Mouse (Mus musculus) midbrain, embryonic 11.5 days (tissue): ENCODE measurements around the gene Gm45753. TPM values are rescaled to one million over a fixed set of nuclear protein-coding genes. Genes with fewer than 3 reads are reported as not detected.

Source experiments
- ATAC-seq: fragments of 200-750 bp; cut with Nextera tagmentation; 2 replicates; pipeline ENCODE4 v1.8.0; 2017; ENCODE audit warnings: moderate TSS enrichment, moderate library complexity; ENCODE audit not compliant: low FRiP score
- DNase-seq: peaks from one replicate; pipeline ENCODE4 v3.0.0; 2015; ENCODE audit warnings: low spot score; ENCODE audit errors: missing footprints
- H3K27ac ChIP-seq: fragments of 300-500 bp; sonication (generic); 2 replicates; pipeline ENCODE4 v1.5.1; 2014; ENCODE audit warnings: low read depth, low read length
- H3K27me3 ChIP-seq: fragments of 300-500 bp; sonication (generic); 2 replicates; pipeline ENCODE4 v1.6.1; 2014; ENCODE audit warnings: mild to moderate bottlenecking, low read length, moderate library complexity, mixed read lengths; ENCODE audit not compliant: control insufficient read depth, insufficient read depth
- H3K36me3 ChIP-seq: fragments of 300-500 bp; sonication (generic); 2 replicates; pipeline ENCODE4 v1.6.1; 2014; ENCODE audit warnings: mild to moderate bottlenecking, low read length, moderate library complexity, mixed read lengths; ENCODE audit not compliant: control insufficient read depth, insufficient read depth
- H3K4me1 ChIP-seq: fragments of 300-500 bp; sonication (generic); 2 replicates; pipeline ENCODE4 v1.6.1; 2014; ENCODE audit warnings: low read length; ENCODE audit not compliant: control insufficient read depth, insufficient read depth
- H3K4me2 ChIP-seq: fragments of 300-500 bp; sonication (generic); 2 replicates; pipeline ENCODE4 v1.6.1; 2014; ENCODE audit warnings: mild to moderate bottlenecking, moderate library complexity
- H3K4me3 ChIP-seq: fragments of 300-500 bp; sonication (generic); 2 replicates; pipeline ENCODE4 v1.5.1; 2014; ENCODE audit warnings: low read depth, low read length
- H3K9ac ChIP-seq: fragments of 300-500 bp; sonication (generic); 2 replicates; pipeline ENCODE4 v1.6.1; 2014; ENCODE audit warnings: low read length
- H3K9me3 ChIP-seq: fragments of 300-500 bp; sonication (generic); 2 replicates; pipeline ENCODE4 v1.6.1; 2016; ENCODE audit warnings: low read length; ENCODE audit not compliant: control insufficient read depth
- WGBS: fragments of 180-500 bp; shearing (Covaris S2); extraction: QIAGEN DNeasy Blood & Tissue Kit; methylation state at CpG from one replicate; pipeline ENCODE4 v1.1.7; 2014; 5-methylcytosine and 5-hydroxymethylcytosine counted together
- polyA plus RNA-seq: library from polyadenylated mRNA; unstranded; fragments of >200 nt; fragmentation: Nextera tagmentation; extraction: Ambion mirVana; gene quantifications from 2 replicates; pipeline ENCODE4 v1.2.1, GENCODE M21; 2014

The Gm45753 gene
- polyA plus RNA-seq, 1 experiment from 2014 or later = 0.08 TPM

DNA sequence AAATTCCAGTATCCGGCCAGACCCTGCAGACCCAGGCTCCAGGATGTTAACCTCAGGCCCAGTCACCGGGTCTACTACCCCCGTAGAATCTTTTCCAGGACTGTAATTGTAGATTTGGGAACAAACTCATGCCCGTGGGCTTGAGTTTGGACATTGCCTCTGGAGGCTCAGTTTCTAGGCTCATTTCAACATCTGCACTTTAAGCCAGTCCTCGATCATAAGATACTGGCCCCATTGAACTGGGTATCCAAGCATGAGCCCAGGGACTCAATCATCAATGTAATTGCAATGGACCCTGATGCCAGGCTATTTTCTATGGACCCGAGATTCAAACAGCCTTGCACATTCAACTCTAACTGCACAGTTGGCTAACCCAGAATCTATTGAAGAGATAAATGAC, 13.0 kb downstream of the Gm45753 start:
- no peak for DNase-seq
- Histone ChIP-seq H3K27me3 (no peaks in the 10 kb centered on the region), H3K4me2 (no peak overlapping the region), H3K9ac (no peak overlapping the region), H3K36me3 (no peaks in the 10 kb centered on the region), H3K4me3 (no peak overlapping the region), H3K4me1 (no peaks in the 10 kb centered on the region), H3K27ac (no peak overlapping the region), H3K9me3 (no peaks in the 10 kb centered on the region)
- ATAC-seq = no peak
- whole genome bisulfite sequencing = 93% methylated on average over 6 of the region's 6 CpGs

DNA sequence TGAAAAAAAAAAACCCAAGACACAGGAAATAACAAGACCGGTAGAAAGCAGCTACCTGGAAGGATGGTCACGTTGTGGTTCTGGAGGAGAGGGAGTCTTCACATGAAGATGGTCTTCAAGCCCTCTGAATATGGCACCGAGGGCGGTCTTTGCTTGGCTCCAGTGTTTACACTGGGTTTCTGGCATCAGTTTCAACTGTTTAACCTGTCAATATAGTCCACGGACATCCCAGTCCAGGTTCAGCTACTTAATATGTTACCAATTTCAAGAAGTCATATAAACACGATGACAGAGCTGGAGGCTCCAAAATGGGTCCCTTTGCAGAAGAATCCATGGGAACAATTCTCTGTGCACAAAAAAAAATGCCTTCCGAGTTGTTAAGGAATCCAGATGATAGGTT, 13.6 kb downstream of the Gm45753 start, which contains the start of gene Klkb1:
Gene Klkb1, minus strand, starts transcription at position 173 of the 400 bp plus-strand sequence.
- ATAC-seq = no peak
- H3K4me3 ChIP-seq = no peak within 1 kb of the TSS
- WGBS = 93% methylated on average over 7 of the region's 7 CpGs
- no peaks in the 10 kb centered on the region for H3K9me3 ChIP-seq
- no peaks in the 10 kb centered on the region for H3K27me3 ChIP-seq
- H3K9ac ChIP-seq = no peak within 1 kb of the TSS
- H3K27ac ChIP-seq = no peak within 1 kb of the TSS
- no peaks in the 10 kb centered on the region for H3K36me3 ChIP-seq
- DNase-seq = no peak
- H3K4me2 ChIP-seq = no peak within 1 kb of the TSS
- no peaks in the 10 kb centered on the region for H3K4me1 ChIP-seq

DNA sequence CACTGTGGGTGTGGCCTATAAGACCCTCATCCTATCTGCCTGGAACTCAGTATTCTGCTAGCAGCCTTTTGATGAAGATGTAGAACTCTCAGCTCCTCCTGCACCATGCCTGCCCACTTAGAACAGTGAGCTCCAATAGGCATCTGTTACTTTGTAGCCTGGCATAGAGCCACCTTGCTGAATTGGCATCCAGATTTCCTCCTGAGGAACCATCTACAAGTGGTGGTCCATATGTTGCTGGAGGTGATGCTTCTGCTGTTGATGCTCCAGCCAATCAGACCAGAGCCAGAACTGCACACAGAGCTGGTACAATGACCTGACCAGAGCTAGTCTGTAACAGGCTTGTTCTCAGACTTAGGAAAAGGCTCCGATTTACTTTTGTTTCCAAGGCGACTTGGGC, 16.5 kb downstream of the Gm45753 start:
- 82% methylated on average over 2 of the region's 2 CpGs for WGBS

DNA sequence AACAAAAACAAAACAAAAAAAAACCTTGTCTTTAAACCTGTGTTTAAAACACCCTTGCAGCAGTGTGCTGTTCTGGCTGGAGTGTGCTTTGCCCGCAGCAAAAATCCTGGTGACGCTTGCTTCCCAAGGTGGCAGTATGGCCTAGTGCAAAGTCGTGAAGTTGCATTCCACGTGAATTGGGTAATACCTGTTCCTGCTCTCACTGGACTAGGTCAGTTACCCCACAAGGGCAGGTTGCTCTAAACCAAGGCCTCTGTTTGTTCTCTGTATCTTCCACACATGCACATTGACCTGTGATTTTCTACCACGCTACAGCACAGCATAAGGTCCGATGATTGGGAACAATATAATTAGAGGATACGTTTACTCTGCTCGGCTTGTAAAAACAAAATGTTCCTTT, 26.6 kb downstream of the Gm45753 start:
- no peak overlapping the region for H3K4me3 ChIP-seq
- no peaks in the 10 kb centered on the region for H3K9me3 ChIP-seq
- no peaks in the 10 kb centered on the region for H3K27me3 ChIP-seq
- H3K27ac ChIP-seq = no peak overlapping the region
- no peak overlapping the region for H3K9ac ChIP-seq
- H3K4me2 ChIP-seq = no peak overlapping the region
- ATAC-seq = no peak
- no peaks in the 10 kb centered on the region for H3K36me3 ChIP-seq
- WGBS = 83% methylated on average over 8 of the region's 8 CpGs
- DNase-seq = no peak
- no peaks in the 10 kb centered on the region for H3K4me1 ChIP-seq

More for the DNA sequence above, 16.5 kb downstream of the Gm45753 start:
- H3K9ac ChIP-seq = no peak overlapping the region
- H3K4me3 ChIP-seq = no peak overlapping the region
- no peaks in the 10 kb centered on the region for H3K27me3 ChIP-seq
- H3K36me3 ChIP-seq = no peaks in the 10 kb centered on the region
- no peaks in the 10 kb centered on the region for H3K4me1 ChIP-seq
- no peak overlapping the region for H3K4me2 ChIP-seq
- H3K27ac ChIP-seq = no peak overlapping the region
- no peak for ATAC-seq
- no peak for DNase-seq
- H3K9me3 ChIP-seq = no peaks in the 10 kb centered on the region

DNA sequence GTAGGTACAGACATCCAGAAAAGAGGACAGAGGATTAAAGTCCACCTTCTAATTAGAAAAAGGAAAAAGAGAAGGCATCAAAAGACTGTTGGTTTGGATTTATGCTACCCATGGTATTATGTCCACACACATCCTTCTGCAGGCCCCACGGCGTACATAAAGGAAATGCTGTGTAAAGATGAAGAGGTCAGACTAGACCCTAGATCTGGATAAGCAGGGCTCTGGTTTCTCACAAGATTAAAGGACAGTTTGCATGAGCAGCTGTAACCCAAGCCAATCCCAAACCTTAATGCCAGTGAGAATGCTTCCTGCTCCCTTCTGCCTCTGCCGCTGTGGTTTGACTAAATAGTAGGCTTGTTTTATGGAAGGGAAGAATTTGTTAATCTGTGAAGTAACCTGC, 30.8 kb downstream of the Gm45753 start:
- H3K4me2 ChIP-seq = no peak overlapping the region
- no peak overlapping the region for H3K9ac ChIP-seq
- no peaks in the 10 kb centered on the region for H3K36me3 ChIP-seq
- no peaks in the 10 kb centered on the region for H3K27me3 ChIP-seq
- H3K4me3 ChIP-seq = no peak overlapping the region
- ATAC-seq (no peak), DNase-seq (no peak)
- no peaks in the 10 kb centered on the region for H3K4me1 ChIP-seq
- 83% methylated on average over 3 of the region's 3 CpGs for WGBS
- no peak overlapping the region for H3K27ac ChIP-seq
- H3K9me3 ChIP-seq = no peaks in the 10 kb centered on the region

DNA sequence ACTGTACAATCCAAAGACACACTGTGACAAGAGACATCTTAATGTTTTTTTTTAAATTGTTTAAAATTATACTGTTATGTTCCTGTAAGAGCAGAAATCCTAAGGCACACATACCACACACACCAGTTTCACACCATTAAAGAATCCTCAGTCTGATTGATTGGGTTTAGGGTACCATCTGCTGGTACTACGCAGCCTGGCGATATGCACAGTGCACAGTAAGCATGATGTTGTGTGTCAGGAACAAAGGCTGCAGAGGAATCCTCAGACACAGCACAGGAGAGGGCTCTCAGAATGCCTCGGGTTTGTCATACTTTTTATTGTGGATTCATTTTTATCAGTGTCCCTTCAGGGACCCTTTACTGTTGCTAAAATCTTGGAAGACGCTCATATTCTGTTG, 33.9 kb downstream of the Gm45753 start:
- WGBS = 86% methylated on average over 4 of the region's 4 CpGs
- no peak overlapping the region for H3K4me2 ChIP-seq
- no peak for ATAC-seq

DNA sequence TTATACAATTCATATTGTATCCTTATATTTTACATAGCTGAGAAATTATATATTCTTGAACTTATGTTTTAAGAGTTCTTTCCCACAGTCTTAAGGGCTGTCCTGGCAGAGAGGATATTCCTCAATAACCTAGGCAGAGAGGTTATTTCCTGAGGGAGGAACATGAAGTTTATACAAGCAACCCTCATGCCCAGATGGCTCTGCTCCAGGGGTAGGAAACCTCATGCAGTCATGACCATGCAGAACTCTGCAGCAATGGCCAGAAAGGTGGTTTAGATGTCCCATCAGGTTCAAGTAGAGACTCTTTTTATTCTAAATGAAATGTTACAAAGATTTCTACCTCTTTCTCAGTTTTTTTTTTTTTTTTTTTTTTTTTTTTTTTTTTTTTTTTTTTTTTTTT, 39.2 kb downstream of the Gm45753 start:
- DNase-seq (no peak), ATAC-seq (no peak)
- no peaks in the 10 kb centered on the region for H3K9me3 ChIP-seq
- no peaks in the 10 kb centered on the region for H3K4me1 ChIP-seq
- H3K4me3 ChIP-seq = no peak overlapping the region
- H3K27ac ChIP-seq = no peak overlapping the region
- H3K27me3 ChIP-seq = no peaks in the 10 kb centered on the region
- H3K9ac ChIP-seq = no peak overlapping the region
- no peaks in the 10 kb centered on the region for H3K36me3 ChIP-seq
- no peak overlapping the region for H3K4me2 ChIP-seq

More for the DNA sequence above, 33.9 kb downstream of the Gm45753 start:
- Histone ChIP-seq H3K4me1 (no peaks in the 10 kb centered on the region), H3K4me3 (no peak overlapping the region), H3K27me3 (no peaks in the 10 kb centered on the region), H3K36me3 (no peaks in the 10 kb centered on the region), H3K9ac (no peak overlapping the region), H3K27ac (no peak overlapping the region), H3K9me3 (no peaks in the 10 kb centered on the region)
- no peak for DNase-seq

DNA sequence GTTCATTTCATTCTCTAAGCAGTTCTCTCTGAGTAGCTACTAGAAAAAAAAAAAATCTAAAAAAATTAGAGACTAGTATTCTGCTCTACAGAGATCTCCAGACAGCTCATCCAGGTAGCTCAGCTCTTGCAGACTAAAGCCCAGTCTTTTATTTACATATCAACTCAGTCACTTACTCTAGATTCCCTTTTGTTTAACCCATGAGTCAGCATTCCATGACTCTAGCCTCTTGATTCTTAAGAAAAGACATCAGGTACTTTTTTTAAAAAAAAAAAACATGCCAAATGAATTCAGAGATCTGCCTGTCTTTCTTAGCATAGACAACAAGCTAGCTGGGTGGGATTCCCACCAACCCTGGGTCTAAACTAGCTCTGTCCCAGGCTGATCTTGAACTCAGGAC, 39.8 kb downstream of the Gm45753 start:
- no peak for DNase-seq
- no peak for ATAC-seq
- H3K4me3 ChIP-seq = no peak overlapping the region
- no peak overlapping the region for H3K4me2 ChIP-seq
- H3K9ac ChIP-seq = no peak overlapping the region
- no peak overlapping the region for H3K27ac ChIP-seq
- H3K36me3 ChIP-seq = no peaks in the 10 kb centered on the region
- H3K4me1 ChIP-seq = no peaks in the 10 kb centered on the region
- no peaks in the 10 kb centered on the region for H3K27me3 ChIP-seq
- no peaks in the 10 kb centered on the region for H3K9me3 ChIP-seq

DNA sequence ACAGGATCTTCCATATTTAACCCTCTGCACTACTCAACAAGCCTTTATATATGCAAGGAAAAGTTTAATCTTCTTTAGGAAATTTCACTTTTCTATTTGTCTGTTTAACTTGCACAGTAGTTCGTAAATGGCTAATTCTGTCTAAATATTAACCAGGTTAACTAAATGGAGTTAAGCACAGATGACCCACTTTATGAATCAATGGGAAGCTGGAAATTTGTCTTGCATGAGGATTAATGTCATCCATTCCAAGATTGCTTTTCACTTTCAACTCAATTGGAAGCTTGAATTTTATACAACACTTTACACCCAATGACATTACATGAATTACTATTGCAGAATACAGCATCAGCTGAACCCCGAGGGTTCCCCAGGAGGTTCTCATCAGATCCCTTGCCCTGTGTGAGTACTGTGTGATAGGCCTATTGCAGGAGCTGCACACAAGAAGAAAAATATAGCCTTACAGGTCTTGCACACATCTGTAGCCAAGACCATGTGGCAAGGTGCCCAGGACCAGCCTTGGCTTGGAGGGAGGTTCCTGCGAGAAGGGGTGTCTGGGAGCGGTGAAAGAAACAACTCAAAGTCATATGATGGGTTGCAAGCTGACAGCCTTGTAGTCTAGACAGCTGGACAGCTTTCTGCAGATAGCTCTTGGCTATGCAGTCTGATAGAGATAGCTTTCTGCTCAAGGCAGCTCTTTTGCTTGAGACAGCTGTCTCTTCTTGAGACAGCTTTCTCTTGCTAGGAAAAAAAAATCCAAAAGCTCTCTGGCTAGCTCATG, 40.5 kb downstream of the Gm45753 start:
- no peaks in the 10 kb centered on the region for H3K4me1 ChIP-seq
- H3K4me2 ChIP-seq = no peak overlapping the region
- DNase-seq (no peak), ATAC-seq (no peak)
- WGBS = 91% methylated on average over 4 of the region's 4 CpGs
- no peak overlapping the region for H3K4me3 ChIP-seq
- H3K27ac ChIP-seq = no peak overlapping the region
- no peaks in the 10 kb centered on the region for H3K27me3 ChIP-seq
- H3K36me3 ChIP-seq = no peaks in the 10 kb centered on the region
- H3K9ac ChIP-seq = no peak overlapping the region
- H3K9me3 ChIP-seq = no peaks in the 10 kb centered on the region
